Mouse (Mus musculus) subcutaneous adipose tissue, adult 2 months (tissue): ENCODE results near the gene Atp2a2. TPM values are rescaled to one million over a fixed set of nuclear protein-coding genes. Genes with fewer than 3 reads are reported as not detected.

ENCODE experiments used
- polyA plus RNA-seq: library from polyadenylated mRNA; depleted of rRNA; stranded (reverse); fragments of >200 nt; gene quantifications from 2 replicates; pipeline ENCODE4 v1.2.3, GENCODE M21; 2012; ENCODE audit warnings: low replicate concordance; rRNA removed

Atp2a2 gene
- 54.7 and 115 TPM in 2 replicates for polyA plus RNA-seq

GRCm38 (mm10) chr5:122502077-122502941, at the start of gene Atp2a2:
Atp2a2 (minus strand) TSS chr5:122502225.

GRCm38 (mm10) chr5:122421271-122422068, 80.6 kb downstream of the Atp2a2 start, which contains the start of gene Anapc7:
Anapc7 (plus strand) TSS chr5:122421693.

Other genes starting within 250 kb of the Atp2a2 start
- 22.6 and 34.3 TPM in 2 replicates for gene Tctn1, start 237.8 kb downstream of the Atp2a2 start, polyA plus RNA-seq
- 20.2 and 23.0 TPM in 2 replicates for gene Pptc7, start 217.9 kb downstream of the Atp2a2 start, polyA plus RNA-seq
- gene Rad9b, start 148.0 kb downstream of the Atp2a2 start, polyA plus RNA-seq: 5.0 and 7.0 TPM in 2 replicates
- gene Vps29, start 147.9 kb downstream of the Atp2a2 start, polyA plus RNA-seq: 90.4 and 104 TPM in 2 replicates
- 29.7 and 33.2 TPM in 2 replicates for gene Gpn3, start 130.3 kb downstream of the Atp2a2 start, polyA plus RNA-seq
- 22.4 and 36.7 TPM in 2 replicates for gene Fam216a, start 129.9 kb downstream of the Atp2a2 start, polyA plus RNA-seq
- gene Arpc3, start 110.3 kb downstream of the Atp2a2 start, polyA plus RNA-seq: 193 and 211 TPM in 2 replicates
- gene Anapc7, start 80.5 kb downstream of the Atp2a2 start, polyA plus RNA-seq: 23.4 and 36.1 TPM in 2 replicates
- gene Ift81, start 112.3 kb upstream of the Atp2a2 start, polyA plus RNA-seq: 2.4 and 8.1 TPM in 2 replicates
- gene P2rx7, start 141.7 kb upstream of the Atp2a2 start, polyA plus RNA-seq: 33.2 and 63.8 TPM in 2 replicates
- gene P2rx4, start 205.3 kb upstream of the Atp2a2 start, polyA plus RNA-seq: 88.7 and 101 TPM in 2 replicates